Mouse (Mus musculus): ENCODE data around the gene Polr2m.

GRCm38 (mm10) chr9:71535036-71535435, 49.3 kb upstream of the Polr2m start:
- TF ChIP-seq CTCF (IDR thresholded peaks at IDR 0.05; ENCODE audit: low read depth), result no peak
- TF ChIP-seq EP300 (IDR thresholded peaks at IDR 0.05; ENCODE audit: low read depth), result no peak

Measured in heart, postnatal 0 days (tissue).